Mouse (Mus musculus) spleen, postnatal 4 days (tissue): ENCODE results near the gene Gm815.
A peak's percentile ranks its signal among the peaks of the same experiment; 100 is the strongest.

Source experiments
- DNase-seq, 2 experiments: peaks; one replicate each; pipeline ENCODE4 v3.0.0; 2022; ENCODE audit warnings: low spot score in 2 of 2

Gene Gm815

DNA sequence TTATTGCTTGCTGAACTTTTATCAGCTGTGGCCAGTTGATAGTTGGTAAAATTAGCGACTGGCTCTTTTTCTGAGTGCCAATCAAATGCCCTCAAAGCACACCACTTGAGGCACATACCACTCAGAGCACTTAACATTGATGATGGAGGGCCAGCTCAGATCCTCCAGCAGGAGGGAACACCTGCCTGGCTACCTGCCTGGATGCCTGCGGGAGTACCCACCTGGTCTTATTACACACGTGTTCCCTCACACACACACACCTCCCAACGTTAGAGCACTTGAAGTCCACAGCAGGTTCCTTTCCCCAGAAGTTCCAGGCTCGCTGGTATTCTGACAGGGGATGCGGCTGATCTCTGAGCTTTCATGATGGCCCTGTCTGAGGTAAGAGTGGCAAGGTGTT, at the start of gene Gm815:
Gene Gm815 (plus strand): TSS at position 266 of the 400 bp plus-strand sequence.
- DNase-seq = peak in 1 of 2 experiments; percentile 35

DNA sequence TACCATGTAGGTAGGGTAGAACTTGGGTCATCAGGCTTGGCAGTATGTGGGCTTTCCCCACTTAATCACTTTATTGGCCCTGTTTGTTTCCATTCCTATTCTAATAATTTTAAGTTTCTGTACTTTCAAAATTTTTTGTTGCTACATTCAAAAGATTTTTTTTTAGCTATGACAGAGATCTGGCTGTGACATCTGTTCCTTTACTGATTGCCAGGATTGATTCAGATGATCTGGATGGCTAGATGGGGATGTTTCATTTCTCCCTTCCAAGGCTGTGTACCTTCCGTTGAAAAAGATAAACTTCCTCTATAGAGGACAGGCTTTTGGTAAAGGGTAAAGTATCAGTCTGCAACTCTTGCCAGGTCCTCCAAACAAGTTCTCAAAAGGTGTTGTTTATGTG, 48.1 kb upstream of the Gm815 start:
- no peak for DNase-seq

DNA sequence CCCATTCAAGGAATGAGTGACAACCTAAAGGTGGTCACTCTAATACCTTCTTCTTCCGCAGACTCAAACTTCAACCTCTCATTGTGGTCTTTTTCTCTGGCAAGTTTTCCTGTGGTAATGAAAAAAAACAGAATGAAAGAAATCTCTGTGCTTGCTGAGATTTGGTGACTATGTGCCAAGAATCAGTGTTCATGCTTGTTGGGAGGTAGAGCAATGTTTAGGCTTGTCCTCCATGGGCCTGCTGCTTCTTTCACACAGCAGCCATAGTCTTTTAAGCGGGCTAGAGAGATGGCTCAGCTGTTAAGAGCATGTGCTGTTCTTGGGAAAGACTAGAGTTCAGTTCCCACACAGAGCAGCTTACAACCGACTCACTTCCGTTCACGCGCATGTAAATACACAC, 41.8 kb upstream of the Gm815 start:
- no peak for DNase-seq

- no peak for DNase-seq
These were observed 40.9 kb upstream of the Gm815 start for GRCm38 (mm10) chr19:26844813-26845212.

GRCm38 (mm10) chr19:26845276-26846016, 40.2 kb upstream of the Gm815 start:
- DNase-seq = peak; percentile 64 to 81

GRCm38 (mm10) chr19:26846017-26846285, 39.7 kb upstream of the Gm815 start:
- DNase-seq = no peak

- DNase-seq = no peak
These were observed 34.5 kb upstream of the Gm815 start for GRCm38 (mm10) chr19:26851017-26851782.

- no peak for DNase-seq
These were observed 33.3 kb upstream of the Gm815 start for GRCm38 (mm10) chr19:26852325-26852900.

- DNase-seq = no peak
These were observed 31.9 kb upstream of the Gm815 start for GRCm38 (mm10) chr19:26853701-26854282.

DNA sequence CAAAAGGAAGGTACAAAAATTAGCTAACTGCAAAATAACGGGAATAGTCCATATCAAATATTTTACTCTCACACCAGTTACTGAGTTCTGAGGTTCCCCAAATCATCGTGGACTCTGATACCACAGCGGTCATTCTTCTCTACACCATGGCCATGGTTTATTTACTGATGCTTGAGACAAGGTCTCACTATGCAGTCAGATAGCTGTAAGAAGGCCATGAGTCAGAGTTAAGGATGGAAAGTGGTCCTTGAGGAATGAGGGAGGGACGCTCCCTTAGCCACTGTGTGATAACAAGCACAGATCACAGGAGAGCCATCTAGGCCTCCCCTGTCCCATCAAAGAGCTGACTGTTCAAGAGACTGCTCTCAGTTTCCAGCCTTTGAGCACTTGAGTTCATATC, 31.0 kb upstream of the Gm815 start:
- DNase-seq = no peak

DNA sequence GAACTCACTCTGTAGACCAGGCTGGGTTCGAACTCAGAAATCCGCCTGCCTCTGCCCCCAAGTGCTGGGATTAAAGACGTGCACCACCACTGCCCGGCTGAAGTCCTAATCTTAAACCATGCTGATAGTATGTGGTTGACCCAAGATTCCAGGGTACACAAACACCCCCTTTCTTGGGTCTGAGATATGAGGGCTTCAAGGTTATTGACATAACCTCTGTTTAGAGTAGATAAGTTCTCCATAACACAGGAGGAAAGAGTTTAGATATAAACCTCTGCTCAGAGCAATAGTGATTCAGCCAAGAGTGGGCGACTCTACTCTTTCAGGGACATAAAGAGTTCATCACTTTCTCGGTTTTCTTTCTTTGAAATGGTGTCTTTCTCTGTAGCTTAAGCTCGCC, 30.5 kb upstream of the Gm815 start:
- no peak for DNase-seq

GRCm38 (mm10) chr19:26858427-26859194, 27.1 kb upstream of the Gm815 start:
- DNase-seq = no peak

GRCm38 (mm10) chr19:26859195-26859570, 26.5 kb upstream of the Gm815 start:
- DNase-seq = no peak

GRCm38 (mm10) chr19:26863662-26864061, 22.0 kb upstream of the Gm815 start:
- no peak for DNase-seq

- no peak for DNase-seq
These were observed 20.5 kb upstream of the Gm815 start for GRCm38 (mm10) chr19:26864975-26865690.

GRCm38 (mm10) chr19:26865736-26866135, 19.9 kb upstream of the Gm815 start:
- DNase-seq = no peak

GRCm38 (mm10) chr19:26869591-26869990, 16.1 kb upstream of the Gm815 start:
- no peak for DNase-seq

- no peak for DNase-seq
These were observed 15.4 kb upstream of the Gm815 start for GRCm38 (mm10) chr19:26870280-26870679.

GRCm38 (mm10) chr19:26871096-26871495, 14.6 kb upstream of the Gm815 start:
- no peak for DNase-seq

GRCm38 (mm10) chr19:26872886-26873285, 12.8 kb upstream of the Gm815 start:
- no peak for DNase-seq

DNA sequence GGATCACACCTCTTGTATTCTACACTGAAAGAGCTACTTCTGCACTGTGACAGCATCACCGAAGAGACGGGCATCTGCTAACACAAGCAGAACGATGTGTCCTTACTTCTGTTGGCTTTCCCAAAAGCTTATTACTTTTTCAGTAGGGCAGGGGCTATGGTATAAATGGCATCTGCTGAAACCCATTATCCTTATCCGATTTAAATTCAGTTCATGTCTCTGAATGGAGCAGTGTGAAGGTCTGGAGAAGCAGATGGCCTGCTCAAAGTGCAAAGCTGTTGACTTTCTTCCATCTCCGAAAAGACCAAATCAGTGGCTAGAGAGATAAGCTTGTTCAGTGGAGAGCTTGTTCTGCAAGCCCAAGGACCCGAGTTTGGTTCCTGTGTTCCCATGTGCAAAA, 10.1 kb upstream of the Gm815 start:
- DNase-seq = no peak
